Mouse (Mus musculus): ENCODE results near the gene Slc1a2. TPM values are rescaled to one million over a fixed set of nuclear protein-coding genes. Genes with fewer than 3 reads are reported as not detected.

The Slc1a2 gene
- polyA plus RNA-seq, 1 experiment from 2014 or later, result 0.47 TPM

- H3K4me3 ChIP-seq, result no peak overlapping the region
- WGBS, result 69% methylated on average over 5 of the region's 5 CpGs
- H3K36me3 ChIP-seq, result no peaks in the 10 kb centered on the region
- no peak overlapping the region for H3K4me2 ChIP-seq
- H3K9ac ChIP-seq, result no peak overlapping the region
- ATAC-seq (ENCODE audit: insufficient number of reproducible peaks, low FRiP score), result no peak
- no peaks in the 10 kb centered on the region for H3K27me3 ChIP-seq (replicated peaks)
- H3K4me1 ChIP-seq (replicated peaks), result no peaks in the 10 kb centered on the region
- H3K9me3 ChIP-seq (replicated peaks), result no peaks in the 10 kb centered on the region
- no peak overlapping the region for H3K27ac ChIP-seq (ENCODE audit: poor library complexity, severe bottlenecking)
These were observed 20.3 kb upstream of the Slc1a2 start for GRCm38 (mm10) chr2:102638140-102638539.

GRCm38 (mm10) chr2:102638690-102639089 is 19.8 kb upstream of the Slc1a2 start:
- no peak for ATAC-seq (ENCODE audit: insufficient number of reproducible peaks, low FRiP score)
- no peak overlapping the region for H3K4me3 ChIP-seq

GRCm38 (mm10) chr2:102648845-102649500 is 9.5 kb upstream of the Slc1a2 start:
- Histone ChIP-seq H3K4me3 (no peak overlapping the region), H3K4me2 (no peak overlapping the region), H3K36me3 (no peaks in the 10 kb centered on the region), H3K9me3 (replicated peaks) (no peaks in the 10 kb centered on the region), H3K27ac (ENCODE audit: poor library complexity, severe bottlenecking) (no peak overlapping the region), H3K4me1 (replicated peaks) (no peaks in the 10 kb centered on the region), H3K27me3 (replicated peaks) (no peaks in the 10 kb centered on the region), H3K9ac (no peak overlapping the region)
- 74% methylated on average over 10 of the region's 10 CpGs for WGBS
- no peak for ATAC-seq (ENCODE audit: insufficient number of reproducible peaks, low FRiP score)

More at GRCm38 (mm10) chr2:102638690-102639089, 19.8 kb upstream of the Slc1a2 start:
- Histone ChIP-seq H3K27ac (ENCODE audit: poor library complexity, severe bottlenecking) (no peak overlapping the region), H3K36me3 (no peaks in the 10 kb centered on the region), H3K4me2 (no peak overlapping the region), H3K9me3 (replicated peaks) (no peaks in the 10 kb centered on the region), H3K4me1 (replicated peaks) (no peaks in the 10 kb centered on the region), H3K9ac (no peak overlapping the region), H3K27me3 (replicated peaks) (no peaks in the 10 kb centered on the region)
- WGBS, result 72% methylated on average over 2 of the region's 2 CpGs

GRCm38 (mm10) chr2:102650322-102650721 is 8.1 kb upstream of the Slc1a2 start:
- Histone ChIP-seq H3K27ac (ENCODE audit: poor library complexity, severe bottlenecking) (no peak overlapping the region), H3K27me3 (replicated peaks) (no peaks in the 10 kb centered on the region), H3K9ac (no peak overlapping the region), H3K4me1 (replicated peaks) (no peaks in the 10 kb centered on the region), H3K9me3 (replicated peaks) (no peaks in the 10 kb centered on the region), H3K36me3 (no peaks in the 10 kb centered on the region), H3K4me2 (no peak overlapping the region), H3K4me3 (no peak overlapping the region)
- WGBS, result 70% methylated on average over 4 of the region's 4 CpGs
- ATAC-seq (ENCODE audit: insufficient number of reproducible peaks, low FRiP score), result no peak

GRCm38 (mm10) chr2:102655966-102656725 is 2.3 kb upstream of the Slc1a2 start:
- Histone ChIP-seq H3K36me3 (no peaks in the 10 kb centered on the region), H3K27ac (ENCODE audit: poor library complexity, severe bottlenecking) (no peak overlapping the region), H3K27me3 (replicated peaks) (peaks cover 32% of the 10 kb centered on the region), H3K9me3 (replicated peaks) (no peaks in the 10 kb centered on the region), H3K4me2 (no peak overlapping the region), H3K4me3 (no peak overlapping the region), H3K9ac (no peak overlapping the region), H3K4me1 (replicated peaks) (peaks cover 9% of the 10 kb centered on the region; the same call in 1 of the 2 replicates)
- no peak for ATAC-seq (ENCODE audit: insufficient number of reproducible peaks, low FRiP score)
- 69% methylated on average over 8 of the region's 8 CpGs for WGBS

GRCm38 (mm10) chr2:102657726-102658125 is 733 bp upstream of the Slc1a2 start:
- H3K4me3 ChIP-seq, result no peak overlapping the region
- no peak overlapping the region for H3K27ac ChIP-seq (ENCODE audit: poor library complexity, severe bottlenecking)
- no peaks in the 10 kb centered on the region for H3K9me3 ChIP-seq (replicated peaks)
- peak overlapping the region; percentile 100 for H3K4me2 ChIP-seq
- H3K4me1 ChIP-seq (replicated peaks), result peaks cover 9% of the 10 kb centered on the region; the same call in 1 of the 2 replicates
- WGBS, result 18% methylated on average over 7 of the region's 7 CpGs
- peaks cover 37% of the 10 kb centered on the region for H3K27me3 ChIP-seq (replicated peaks)
- H3K9ac ChIP-seq, result no peak overlapping the region
- ATAC-seq (ENCODE audit: insufficient number of reproducible peaks, low FRiP score), result no peak
- H3K36me3 ChIP-seq, result no peaks in the 10 kb centered on the region

GRCm38 (mm10) chr2:102658661-102659520 is 432 bp downstream of the Slc1a2 start:
- peak overlapping the region; percentile 100 for H3K4me2 ChIP-seq
- peak overlapping the region; percentile 78 for H3K4me3 ChIP-seq
- no peaks in the 10 kb centered on the region for H3K9me3 ChIP-seq (replicated peaks)
- no peak overlapping the region for H3K27ac ChIP-seq (ENCODE audit: poor library complexity, severe bottlenecking)
- peaks cover 37% of the 10 kb centered on the region for H3K27me3 ChIP-seq (replicated peaks)
- under 1% methylated on average over 79 of the region's 80 CpGs for WGBS
- peaks cover 15% of the 10 kb centered on the region; the same call in 1 of the 2 replicates for H3K4me1 ChIP-seq (replicated peaks)
- ATAC-seq (ENCODE audit: insufficient number of reproducible peaks, low FRiP score), result peak; percentile 77
- H3K9ac ChIP-seq, result peak overlapping the region; percentile 81
- no peaks in the 10 kb centered on the region for H3K36me3 ChIP-seq

- Histone ChIP-seq H3K4me1 (replicated peaks) (peaks cover 15% of the 10 kb centered on the region; the same call in 1 of the 2 replicates), H3K9me3 (replicated peaks) (no peaks in the 10 kb centered on the region), H3K27ac (ENCODE audit: poor library complexity, severe bottlenecking) (no peak overlapping the region), H3K9ac (peak overlapping the region; percentile 81; the same call in 1 of the 2 replicates), H3K27me3 (replicated peaks) (peaks cover 37% of the 10 kb centered on the region), H3K36me3 (no peaks in the 10 kb centered on the region), H3K4me2 (peak overlapping the region; percentile 100), H3K4me3 (peak overlapping the region; percentile 78)
- 0% methylated on average over 10 of the region's 10 CpGs for WGBS
- ATAC-seq (ENCODE audit: insufficient number of reproducible peaks, low FRiP score), result no peak
These were observed 1.0 kb downstream of the Slc1a2 start for GRCm38 (mm10) chr2:102659521-102659830.

GRCm38 (mm10) chr2:102661052-102661451 is 2.6 kb downstream of the Slc1a2 start:
- Histone ChIP-seq H3K9me3 (replicated peaks) (no peaks in the 10 kb centered on the region), H3K4me3 (no peak overlapping the region), H3K9ac (no peak overlapping the region), H3K4me1 (replicated peaks) (peaks cover 15% of the 10 kb centered on the region; the same call in 1 of the 2 replicates), H3K27ac (ENCODE audit: poor library complexity, severe bottlenecking) (no peak overlapping the region), H3K36me3 (no peaks in the 10 kb centered on the region), H3K4me2 (no peak overlapping the region), H3K27me3 (replicated peaks) (peaks cover 37% of the 10 kb centered on the region)
- ATAC-seq (ENCODE audit: insufficient number of reproducible peaks, low FRiP score), result no peak
- WGBS, result 47% methylated on average over 2 of the region's 2 CpGs

- no peak overlapping the region for H3K27ac ChIP-seq (ENCODE audit: poor library complexity, severe bottlenecking)
- no peaks in the 10 kb centered on the region for H3K36me3 ChIP-seq
- no peaks in the 10 kb centered on the region for H3K9me3 ChIP-seq (replicated peaks)
- ATAC-seq (ENCODE audit: insufficient number of reproducible peaks, low FRiP score), result no peak
- H3K4me2 ChIP-seq, result no peak overlapping the region
- 56% methylated on average over 9 of the region's 9 CpGs for WGBS
- H3K4me3 ChIP-seq, result no peak overlapping the region
- H3K27me3 ChIP-seq (replicated peaks), result peaks cover 25% of the 10 kb centered on the region
- peaks cover 15% of the 10 kb centered on the region; the same call in 1 of the 2 replicates for H3K4me1 ChIP-seq (replicated peaks)
- H3K9ac ChIP-seq, result no peak overlapping the region
These were observed 4.5 kb downstream of the Slc1a2 start for GRCm38 (mm10) chr2:102662911-102663310.

- no peak overlapping the region for H3K27ac ChIP-seq (ENCODE audit: poor library complexity, severe bottlenecking)
- no peak for ATAC-seq (ENCODE audit: insufficient number of reproducible peaks, low FRiP score)
- H3K4me1 ChIP-seq (replicated peaks), result peaks cover 12% of the 10 kb centered on the region; the same call in 1 of the 2 replicates
- H3K9ac ChIP-seq, result no peak overlapping the region; the same call in 1 of the 2 replicates
- H3K27me3 ChIP-seq (replicated peaks), result peaks cover 25% of the 10 kb centered on the region
- H3K4me2 ChIP-seq, result no peak overlapping the region
- no peak overlapping the region for H3K4me3 ChIP-seq
- H3K9me3 ChIP-seq (replicated peaks), result no peaks in the 10 kb centered on the region
- no peaks in the 10 kb centered on the region for H3K36me3 ChIP-seq
- 30% methylated on average over 6 of the region's 6 CpGs for WGBS
These were observed 4.9 kb downstream of the Slc1a2 start for GRCm38 (mm10) chr2:102663339-102663738.

Data from heart, embryonic 12.5 days (tissue).